Mouse (Mus musculus) neural tube, embryonic 10.5 days (tissue): Measurements from ENCODE around the gene Olfr65.

Experiments used
- DNase-seq: peaks from one replicate; pipeline ENCODE4 v3.0.0-alpha.2; 2017; ENCODE audit warnings: low spot score; ENCODE audit errors: extremely low spot score

Gene Olfr65

DNA sequence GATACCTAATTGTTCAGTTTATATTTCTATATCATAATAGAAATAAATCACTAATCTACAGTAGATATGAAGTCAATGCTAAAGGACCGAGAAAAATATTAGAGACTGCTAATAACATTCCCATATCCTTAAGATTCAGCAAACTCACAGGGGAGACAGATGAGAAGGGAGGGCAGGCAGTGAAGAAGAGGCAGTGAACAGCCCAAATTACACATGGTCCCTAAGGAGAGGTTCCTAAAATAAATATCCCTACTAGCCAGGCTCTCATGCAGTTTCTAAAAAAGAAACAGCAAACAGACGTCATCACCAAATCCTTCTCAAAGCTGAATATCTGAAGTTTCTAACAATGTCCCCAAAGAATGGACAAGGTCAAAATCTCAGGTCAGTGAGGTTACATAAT lies at the start of gene Olfr65:
Gene Olfr65, plus strand, starts transcription at position 301 of the 400 bp plus-strand sequence.
- DNase-seq, result no peak

DNA sequence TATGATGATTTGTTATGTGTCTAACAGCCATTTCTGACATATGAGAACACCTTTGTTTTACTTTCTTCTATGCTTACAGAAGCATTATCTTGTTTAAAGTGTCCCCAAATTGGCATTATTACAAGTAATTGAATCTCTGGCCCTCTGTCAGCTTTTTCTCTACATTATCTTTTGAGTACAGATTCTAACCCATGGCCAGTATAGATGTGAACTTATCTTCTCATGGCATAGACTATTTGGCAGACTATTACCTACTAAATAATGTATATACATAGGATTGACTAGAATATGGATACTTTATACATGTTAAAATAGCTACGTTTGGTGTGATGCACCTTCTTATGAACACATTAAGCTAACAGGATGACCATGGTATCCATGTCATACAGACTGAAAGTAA lies 48.6 kb upstream of the Olfr65 start:
- no peak for DNase-seq

- DNase-seq, result no peak
Measured at GRCm38 (mm10) chr7:103859076-103859475, 44.2 kb upstream of the Olfr65 start.

DNA sequence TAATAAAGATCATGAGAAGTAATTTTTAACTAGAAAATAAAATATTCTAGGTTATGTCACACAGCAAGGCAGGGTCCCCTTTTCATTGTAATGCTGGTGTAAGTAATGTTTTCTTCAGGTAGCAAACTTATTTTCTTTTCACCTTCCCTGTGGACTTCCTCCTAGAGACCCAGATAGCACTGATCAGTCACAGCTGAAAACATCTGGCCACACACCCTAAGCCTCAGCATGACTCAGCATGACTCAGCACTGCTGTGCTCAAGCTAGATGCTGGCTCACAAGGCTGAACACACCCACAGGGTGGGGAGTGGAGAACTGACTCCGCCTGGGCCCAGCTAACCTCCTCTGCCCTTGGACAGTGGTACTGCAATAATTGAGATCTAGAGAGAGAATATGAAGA lies 42.4 kb upstream of the Olfr65 start:
- no peak for DNase-seq

- no peak for DNase-seq
Measured at GRCm38 (mm10) chr7:103861531-103861930, 41.8 kb upstream of the Olfr65 start.

DNA sequence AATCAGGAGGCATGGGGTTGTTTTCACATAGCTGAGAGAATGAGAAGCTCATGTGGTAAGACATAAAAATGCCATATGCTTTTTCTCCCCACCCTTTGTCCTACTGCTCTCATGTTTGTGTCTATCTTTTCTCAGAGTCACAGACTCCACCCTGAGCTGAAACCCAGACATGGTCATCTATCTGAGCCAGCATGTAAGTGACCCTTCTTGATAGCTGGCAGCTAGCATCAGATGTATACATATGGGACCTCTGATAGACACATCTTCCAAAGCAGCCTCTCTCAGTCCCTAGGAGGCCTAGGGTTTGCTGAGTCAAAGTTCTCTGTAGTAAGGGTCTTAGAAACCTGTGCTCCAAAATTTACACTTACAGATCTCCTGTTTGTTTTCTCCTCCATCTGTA lies 37.6 kb upstream of the Olfr65 start:
- DNase-seq, result no peak

DNA sequence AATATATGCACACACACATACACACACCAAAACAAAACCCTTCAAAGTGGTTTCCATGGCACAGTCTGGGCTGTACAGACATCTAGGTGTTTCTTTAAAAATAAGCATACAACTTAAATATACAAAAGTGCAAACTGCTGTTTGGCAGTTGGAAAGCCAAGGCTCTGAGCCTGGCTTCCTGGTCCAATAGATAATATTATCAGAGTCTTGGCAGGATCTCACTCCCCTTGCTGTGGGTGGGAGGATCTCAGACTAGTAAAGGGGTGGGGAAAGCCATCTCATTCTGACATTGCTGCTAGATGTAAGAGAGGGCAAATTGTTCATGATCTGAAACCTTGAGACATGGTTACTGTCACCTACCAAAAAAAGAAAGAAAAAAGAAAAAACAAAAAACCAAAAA lies 32.6 kb upstream of the Olfr65 start:
- DNase-seq, result no peak

DNA sequence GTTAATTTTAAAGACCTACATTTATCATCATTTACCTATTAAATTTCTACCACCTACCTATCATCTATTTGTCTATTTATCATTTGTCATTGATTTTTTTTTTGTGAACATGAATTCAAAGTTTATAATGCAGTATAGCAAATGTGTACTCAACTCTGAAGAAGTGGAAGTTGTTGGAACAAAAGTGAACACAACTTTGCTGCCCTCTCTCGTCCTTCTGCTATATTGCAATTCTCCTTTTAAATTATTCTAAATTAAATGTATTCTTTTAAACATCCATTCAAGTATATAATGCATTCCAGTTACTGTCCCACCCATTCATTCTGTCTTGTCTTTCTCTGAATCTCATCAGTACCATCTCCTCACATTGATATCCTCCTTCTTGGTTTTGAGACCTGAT lies 30.2 kb upstream of the Olfr65 start:
- no peak for DNase-seq

DNA sequence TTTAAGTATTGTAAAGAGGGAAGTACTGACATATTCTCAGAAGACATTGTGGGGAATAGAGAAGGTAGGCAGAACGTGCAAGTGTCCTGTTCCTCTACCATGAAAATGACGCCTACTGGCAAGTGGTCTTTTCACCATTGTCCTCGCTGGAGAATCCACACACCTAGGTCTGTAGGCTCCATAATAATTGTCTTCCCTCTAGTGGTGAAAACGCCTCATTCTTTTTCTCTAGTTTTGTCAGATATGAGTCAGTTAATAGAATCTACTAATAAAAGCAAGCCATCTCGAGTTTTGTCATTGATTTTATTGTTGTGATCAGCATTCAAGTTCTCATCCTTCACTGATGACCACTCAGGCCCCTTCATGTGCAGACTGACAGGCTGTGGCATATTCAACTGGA lies 28.8 kb upstream of the Olfr65 start:
- DNase-seq, result no peak

- no peak for DNase-seq
Measured at GRCm38 (mm10) chr7:103877093-103877492, 26.2 kb upstream of the Olfr65 start.

GRCm38 (mm10) chr7:103886152-103886551 lies 17.1 kb upstream of the Olfr65 start, which contains the start of gene Olfr66:
Olfr66 (minus strand) TSS chr7:103886252.
- no peak for DNase-seq

DNA sequence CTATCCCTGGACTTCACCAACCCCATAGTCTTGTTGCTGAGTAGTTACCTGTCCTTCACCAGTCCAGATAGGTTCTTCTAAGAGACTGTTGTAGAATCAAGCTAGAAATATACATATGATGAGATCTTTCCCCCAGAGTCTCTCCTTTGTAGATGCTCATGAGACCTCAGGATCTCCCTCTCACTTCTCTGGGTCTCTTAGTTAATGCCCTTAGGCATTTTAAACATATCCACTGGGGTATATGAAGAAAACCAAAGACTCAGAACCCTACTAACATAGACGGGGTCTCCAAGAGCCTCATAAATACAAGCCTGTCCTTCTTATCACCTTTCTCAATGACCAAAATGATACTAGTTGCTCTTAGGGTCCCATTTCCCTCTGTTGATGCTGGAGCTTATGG lies 8.9 kb upstream of the Olfr65 start, which contains the start of gene Olfr64:
Gene Olfr64, minus strand, starts transcription at position 101 of the 400 bp plus-strand sequence.
- no peak for DNase-seq

GRCm38 (mm10) chr7:103910047-103910446 lies 6.8 kb downstream of the Olfr65 start:
- DNase-seq, result peak; percentile 13

- DNase-seq, result no peak
Measured at GRCm38 (mm10) chr7:103912969-103913511, 9.8 kb downstream of the Olfr65 start.

GRCm38 (mm10) chr7:103915338-103915737 lies 12.1 kb downstream of the Olfr65 start:
- DNase-seq, result no peak

- no peak for DNase-seq
Measured at GRCm38 (mm10) chr7:103928525-103928924, 25.2 kb downstream of the Olfr65 start, which contains the start of gene Olfr631. Olfr631 (plus strand) TSS chr7:103928825.

DNA sequence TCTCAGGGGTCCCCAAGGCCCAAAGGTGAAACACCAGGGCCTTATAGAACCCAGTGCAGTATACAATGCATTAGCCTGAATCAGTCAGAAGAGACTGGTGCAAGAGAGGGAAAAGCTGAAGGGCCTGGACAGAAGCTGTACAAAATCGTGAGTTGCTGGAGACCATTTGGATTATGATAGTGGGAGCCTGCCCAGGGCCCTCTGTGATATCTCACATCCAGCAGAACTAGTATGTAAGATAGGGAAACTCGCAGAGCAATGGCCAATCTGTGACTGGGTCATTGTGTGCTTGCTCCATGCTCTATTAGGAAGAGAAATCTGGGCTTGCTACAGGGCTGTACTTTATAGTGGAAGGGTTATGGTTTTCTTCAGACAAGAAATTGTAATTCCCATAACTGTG lies 31.0 kb downstream of the Olfr65 start, which contains the start of gene Olfr632:
Gene Olfr632, plus strand, starts transcription at position 84 of the 400 bp plus-strand sequence.
- no peak for DNase-seq

- peak; percentile 60 for DNase-seq
Measured at GRCm38 (mm10) chr7:103942730-103943129, 39.4 kb downstream of the Olfr65 start.

GRCm38 (mm10) chr7:103944137-103944536 lies 40.9 kb downstream of the Olfr65 start, which contains the start of gene Olfr633:
Olfr633 (plus strand) TSS chr7:103944437.
- no peak for DNase-seq
